Mouse (Mus musculus) myocyte (in vitro differentiated cells): ENCODE measurements around the gene Dnajc19. TPM values are rescaled to one million over a fixed set of nuclear protein-coding genes. Genes with fewer than 3 reads are reported as not detected.
"Not testable (repeated sequence)": the region's sequence is repeated elsewhere in the genome, so short reads cannot be mapped to it uniquely, and the experiment has no call there.

Experiments used
- H3K27me3 ChIP-seq: one replicate; pipeline ENCODE4 v1.6.1; 2011; ENCODE audit not compliant: control insufficient read depth, insufficient read depth, insufficient read length
- H3K36me3 ChIP-seq: one replicate; pipeline ENCODE4 v1.6.1; 2011; ENCODE audit not compliant: control insufficient read depth, insufficient read depth
- H3K4me2 ChIP-seq: one replicate; pipeline ENCODE4 v1.6.1; 2011; ENCODE audit warnings: low read depth, control low read depth
- H3K4me3 ChIP-seq: one replicate; pipeline ENCODE4 v1.5.1; 2011; ENCODE audit warnings: mild to moderate bottlenecking, control low read depth, moderate library complexity
- H3K79me2 ChIP-seq: one replicate; pipeline ENCODE4 v1.6.1; 2011; ENCODE audit not compliant: control insufficient read depth, insufficient read depth
- H3ac ChIP-seq: one replicate; pipeline ENCODE4 v1.6.1; 2011; ENCODE audit not compliant: control insufficient read depth, insufficient read length
- CEBPB ChIP-seq: IDR thresholded peaks from 2 replicates; pipeline ENCODE4 v1.6.1; 2011; ENCODE audit warnings: mild to moderate bottlenecking, moderate library complexity; ENCODE audit not compliant: poor library complexity, insufficient read depth, severe bottlenecking
- E2F4 ChIP-seq: IDR thresholded peaks from one replicate; pipeline ENCODE4 v1.6.1; 2011; ENCODE audit warnings: mild to moderate bottlenecking, control low read depth, moderate library complexity; ENCODE audit not compliant: insufficient read depth
- MAX ChIP-seq: IDR thresholded peaks from one replicate; pipeline ENCODE4 v1.6.1; 2011; ENCODE audit warnings: low read depth, mild to moderate bottlenecking, control low read depth
- MYOD1 ChIP-seq, 3 experiments: IDR thresholded peaks; one replicate each; pipeline ENCODE4 v1.6.1; 2011; ENCODE audit warnings: control low read depth in 2 of 3, low read depth in 2 of 3, mild to moderate bottlenecking in 2 of 3, moderate library complexity in 1 of 3; ENCODE audit not compliant: insufficient read length in 2 of 3, control insufficient read depth in 1 of 3
- MYOG ChIP-seq, 3 experiments: IDR thresholded peaks; one replicate each; pipeline ENCODE4 v1.6.1; 2011; ENCODE audit warnings: control low read depth in 2 of 3, low read depth in 2 of 3, mild to moderate bottlenecking in 2 of 3; ENCODE audit not compliant: insufficient read length in 2 of 3, control insufficient read depth in 1 of 3, insufficient read depth in 1 of 3
- POLR2A ChIP-seq: IDR thresholded peaks from one replicate; pipeline ENCODE4 v1.6.1; 2011; ENCODE audit warnings: low read depth, mild to moderate bottlenecking, control low read depth, moderate library complexity; ENCODE audit not compliant: insufficient read length
- POLR2AphosphoS2 ChIP-seq: IDR thresholded peaks from one replicate; pipeline ENCODE4 v1.6.1; 2011; ENCODE audit warnings: low read depth, control low read depth; ENCODE audit not compliant: insufficient read length
- REST ChIP-seq: IDR thresholded peaks from one replicate; pipeline ENCODE4 v1.6.1; 2011; ENCODE audit warnings: mild to moderate bottlenecking, control low read depth, moderate library complexity; ENCODE audit not compliant: insufficient read depth, insufficient read length
- SRF ChIP-seq: IDR thresholded peaks from one replicate; pipeline ENCODE4 v1.6.1; 2011; ENCODE audit warnings: low read depth; ENCODE audit not compliant: control insufficient read depth, insufficient read length
- TCF12 ChIP-seq: IDR thresholded peaks from one replicate; pipeline ENCODE4 v1.6.1; 2011; ENCODE audit warnings: mild to moderate bottlenecking, control low read depth; ENCODE audit not compliant: poor library complexity, insufficient read depth, severe bottlenecking
- TCF3 ChIP-seq: IDR thresholded peaks from one replicate; pipeline ENCODE4 v1.6.1; 2011; ENCODE audit warnings: low read depth, control low read depth; ENCODE audit not compliant: insufficient read length
- USF1 ChIP-seq: IDR thresholded peaks from one replicate; pipeline ENCODE4 v1.6.1; 2011; ENCODE audit warnings: low read depth, mild to moderate bottlenecking, control low read depth, moderate library complexity
- polyA plus RNA-seq: library from polyadenylated mRNA; unstranded; fragments of >200 nt; fragmentation: generic; extraction: Trizol; gene quantifications from one replicate; pipeline ENCODE4 v1.2.1, GENCODE M21; 2012; ENCODE audit warnings: missing spikeins

Dnajc19 gene
- polyA plus RNA-seq, 1 experiment, result 47.7 TPM

DNA sequence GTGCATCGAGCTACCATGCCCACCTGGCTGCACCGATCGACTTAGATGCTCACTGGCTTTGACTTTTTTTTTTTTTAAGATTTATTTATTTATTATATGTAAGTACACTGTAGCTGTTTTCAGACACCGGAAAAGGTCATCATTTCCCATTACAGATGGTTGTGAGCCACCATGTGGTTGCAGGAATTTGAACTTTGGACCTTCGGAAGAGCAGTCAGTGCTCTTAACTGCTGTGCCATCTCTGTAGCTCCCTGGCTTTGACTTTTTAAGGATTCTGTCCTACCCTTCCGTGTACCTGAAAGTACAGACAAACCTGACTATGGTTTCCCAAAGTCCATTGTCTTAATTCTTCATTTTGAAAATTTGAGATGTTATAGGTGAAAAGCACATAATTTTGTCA is 8.4 kb downstream of the Dnajc19 start:
- H3K4me2 ChIP-seq, result no peak overlapping the region
- no peak overlapping the region for H3ac ChIP-seq
- no peaks in the 10 kb centered on the region for H3K27me3 ChIP-seq
- H3K79me2 ChIP-seq, result no peaks in the 10 kb centered on the region
- H3K36me3 ChIP-seq, result peaks cover 45% of the 10 kb centered on the region
- TF ChIP-seq MAX (no peak), E2F4 (no peak), POLR2AphosphoS2 (no peak), CEBPB (no peak), REST (no peak), MYOD1 (IDR thresholded peaks at IDR 0.05; ENCODE audit: control insufficient read depth in 1 of 3, insufficient read length in 2 of 3, low read depth in 2 of 3) (no peak), USF1 (no peak), TCF3 (no peak), POLR2A (no peak), MYOG (IDR thresholded peaks at IDR 0.05; ENCODE audit: control insufficient read depth in 1 of 3, insufficient read depth in 1 of 3, insufficient read length in 2 of 3, low read depth in 2 of 3) (no peak), TCF12 (no peak), SRF (no peak)
- H3K4me3 ChIP-seq, result no peak overlapping the region

DNA sequence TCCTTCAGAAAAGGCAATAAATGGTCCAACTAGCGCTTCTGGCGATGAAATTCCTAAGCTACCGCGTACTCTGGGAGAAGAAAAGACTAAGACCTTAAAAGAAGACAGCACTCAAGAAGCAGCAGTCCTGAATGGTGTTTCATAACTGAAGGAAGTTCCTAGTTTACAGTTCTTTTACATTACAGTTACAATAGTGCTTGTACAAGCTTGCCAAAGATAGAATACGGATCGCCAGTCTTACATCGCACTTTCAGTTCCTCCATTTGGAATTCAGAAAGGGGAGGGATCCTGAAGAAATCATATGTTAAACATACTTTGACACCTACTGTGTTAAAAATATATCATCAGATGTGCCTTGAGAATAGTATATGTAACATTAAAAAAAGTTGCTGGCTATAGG is 12.2 kb downstream of the Dnajc19 start:
- H3K79me2 ChIP-seq, H3K27me3 ChIP-seq, H3ac ChIP-seq, H3K4me2 ChIP-seq, H3K4me3 ChIP-seq: not testable (repeated sequence)
- peaks cover 53% of the 10 kb centered on the region for H3K36me3 ChIP-seq

DNA sequence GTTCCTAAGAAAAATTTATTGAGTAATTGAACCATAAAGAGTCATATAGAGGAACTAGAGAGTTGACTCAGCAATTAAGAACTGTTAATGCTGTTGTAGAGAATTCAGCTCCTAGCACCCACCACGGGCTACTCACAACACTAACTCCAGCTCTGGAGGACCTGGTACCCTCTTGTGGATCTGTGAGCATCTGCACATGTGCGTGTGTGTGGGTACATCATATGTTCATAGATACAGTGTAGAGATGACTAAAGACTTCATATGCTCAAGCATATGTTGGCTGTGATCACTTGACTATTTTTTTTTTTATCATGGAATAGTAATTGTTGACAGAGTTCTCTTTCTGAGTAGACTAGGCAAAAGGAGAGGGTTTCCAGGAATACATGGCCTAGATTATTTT is 18.8 kb downstream of the Dnajc19 start:
- H3K79me2 ChIP-seq, result peaks cover 3% of the 10 kb centered on the region
- no peak overlapping the region for H3ac ChIP-seq
- peaks cover 68% of the 10 kb centered on the region for H3K36me3 ChIP-seq
- no peaks in the 10 kb centered on the region for H3K27me3 ChIP-seq
- TF ChIP-seq MYOD1 (IDR thresholded peaks at IDR 0.05; ENCODE audit: control insufficient read depth in 1 of 3, insufficient read length in 2 of 3, low read depth in 2 of 3) (no peak), POLR2AphosphoS2 (no peak), MYOG (IDR thresholded peaks at IDR 0.05; ENCODE audit: control insufficient read depth in 1 of 3, insufficient read depth in 1 of 3, insufficient read length in 2 of 3, low read depth in 2 of 3) (no peak), TCF3 (no peak), REST (no peak), USF1 (no peak), CEBPB (no peak), TCF12 (no peak), SRF (no peak), E2F4 (no peak), POLR2A (no peak), MAX (no peak)
- no peak overlapping the region for H3K4me3 ChIP-seq
- H3K4me2 ChIP-seq, result no peak overlapping the region

DNA sequence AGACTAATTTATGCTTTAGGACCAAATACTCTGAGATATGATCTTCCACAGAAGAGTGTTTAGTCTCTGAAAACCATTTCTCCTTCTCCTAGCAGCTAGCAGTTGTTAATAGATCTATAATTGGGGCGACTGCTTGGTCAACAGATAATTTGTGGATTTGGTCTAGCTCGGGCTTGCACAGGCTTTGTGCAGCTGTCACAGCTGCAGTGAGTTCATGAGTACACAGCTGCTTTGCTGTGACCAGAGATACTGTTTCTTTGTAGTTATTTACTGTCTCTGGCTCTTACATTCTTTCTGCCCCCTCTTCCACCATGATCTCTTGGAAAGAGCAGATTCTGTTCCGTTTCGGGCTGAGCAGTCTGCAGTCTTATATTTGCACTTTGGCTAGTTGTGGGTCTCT is 39.1 kb downstream of the Dnajc19 start:
- Histone ChIP-seq H3K4me3 (no peak overlapping the region), H3K79me2 (peaks cover 90% of the 10 kb centered on the region), H3K36me3 (peaks cover 35% of the 10 kb centered on the region), H3K4me2 (no peak overlapping the region), H3ac (no peak overlapping the region), H3K27me3 (no peaks in the 10 kb centered on the region)
- TF ChIP-seq POLR2A, result no peak
- peak; percentile 82 to 100 (median 92) for TF ChIP-seq MYOG (IDR thresholded peaks at IDR 0.05; ENCODE audit: control insufficient read depth in 1 of 3, insufficient read depth in 1 of 3, insufficient read length in 2 of 3, low read depth in 2 of 3)
- peak; percentile 96 for TF ChIP-seq TCF12
- TF ChIP-seq SRF, result no peak
- no peak for TF ChIP-seq USF1
- peak; percentile 83 to 97 (median 94) for TF ChIP-seq MYOD1 (IDR thresholded peaks at IDR 0.05; ENCODE audit: control insufficient read depth in 1 of 3, insufficient read length in 2 of 3, low read depth in 2 of 3)
- no peak for TF ChIP-seq MAX
- TF ChIP-seq REST, result no peak
- no peak for TF ChIP-seq CEBPB
- TF ChIP-seq E2F4, result no peak
- TF ChIP-seq POLR2AphosphoS2, result no peak
- TF ChIP-seq TCF3, result peak; percentile 95

DNA sequence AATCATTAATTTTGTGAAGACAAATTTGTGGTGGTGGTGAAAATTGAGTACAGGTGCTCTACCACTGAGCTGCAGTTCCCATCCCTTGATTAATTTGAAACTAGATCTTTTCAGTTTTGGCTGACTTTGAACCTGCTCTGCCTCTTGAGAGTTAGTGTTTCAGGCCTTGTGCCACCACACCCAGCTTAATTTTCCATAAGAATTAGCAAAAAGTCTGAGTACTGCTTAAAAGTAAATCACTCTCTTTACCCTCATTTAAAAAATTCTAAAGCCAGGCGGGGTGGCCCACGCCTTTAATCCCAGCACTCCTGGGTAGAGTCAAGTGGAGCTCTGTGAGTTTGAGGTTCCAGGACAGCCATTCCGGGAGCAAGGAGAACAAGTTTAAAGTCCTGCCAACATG is 45.4 kb downstream of the Dnajc19 start:
- Histone ChIP-seq H3K27me3 (no peaks in the 10 kb centered on the region), H3K4me2 (no peak overlapping the region), H3K36me3 (peaks cover 4% of the 10 kb centered on the region), H3ac (no peak overlapping the region), H3K79me2 (peaks cover 100% of the 10 kb centered on the region), H3K4me3 (no peak overlapping the region)
- TF ChIP-seq TCF3 (no peak), USF1 (no peak), POLR2A (no peak), POLR2AphosphoS2 (no peak), MAX (no peak), CEBPB (no peak)
